Mouse (Mus musculus) thymus, postnatal 10 days (tissue): Measurements from ENCODE around the gene Gm614.
A peak's percentile ranks its signal among the peaks of the same experiment; 100 is the strongest.

Source experiments
- DNase-seq, 2 experiments: peaks; one replicate each; pipeline ENCODE4 v3.0.0; 2021; ENCODE audit warnings: low spot score in 2 of 2

Gm614 gene

GRCm38 (mm10) chrX:101260441-101261325, 3.1 kb downstream of the Gm614 start:
- peak; percentile 42 to 68 for DNase-seq

DNA sequence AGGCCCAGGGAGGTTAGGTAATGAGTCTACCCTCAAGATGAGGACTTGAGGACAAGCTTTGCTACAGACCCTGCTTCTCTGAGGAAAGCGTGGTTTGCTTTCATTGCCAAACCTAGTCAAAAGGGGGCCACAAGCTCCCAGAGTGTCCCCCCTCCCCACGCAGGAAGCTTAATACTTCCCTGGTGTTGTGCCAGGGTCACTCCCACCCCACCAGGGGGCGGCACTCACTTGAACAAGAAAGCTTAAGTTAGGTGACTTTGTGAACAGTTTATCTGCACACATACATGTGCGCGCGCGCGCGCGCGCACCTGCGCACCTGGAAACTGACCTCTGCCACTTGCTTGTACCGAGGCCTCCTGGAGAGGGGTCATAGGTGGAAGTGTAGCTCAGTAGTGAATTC, 7.2 kb downstream of the Gm614 start:
- peak; percentile 56 to 66 for DNase-seq

- no peak for DNase-seq
These were observed 9.1 kb downstream of the Gm614 start for GRCm38 (mm10) chrX:101254740-101255139.

DNA sequence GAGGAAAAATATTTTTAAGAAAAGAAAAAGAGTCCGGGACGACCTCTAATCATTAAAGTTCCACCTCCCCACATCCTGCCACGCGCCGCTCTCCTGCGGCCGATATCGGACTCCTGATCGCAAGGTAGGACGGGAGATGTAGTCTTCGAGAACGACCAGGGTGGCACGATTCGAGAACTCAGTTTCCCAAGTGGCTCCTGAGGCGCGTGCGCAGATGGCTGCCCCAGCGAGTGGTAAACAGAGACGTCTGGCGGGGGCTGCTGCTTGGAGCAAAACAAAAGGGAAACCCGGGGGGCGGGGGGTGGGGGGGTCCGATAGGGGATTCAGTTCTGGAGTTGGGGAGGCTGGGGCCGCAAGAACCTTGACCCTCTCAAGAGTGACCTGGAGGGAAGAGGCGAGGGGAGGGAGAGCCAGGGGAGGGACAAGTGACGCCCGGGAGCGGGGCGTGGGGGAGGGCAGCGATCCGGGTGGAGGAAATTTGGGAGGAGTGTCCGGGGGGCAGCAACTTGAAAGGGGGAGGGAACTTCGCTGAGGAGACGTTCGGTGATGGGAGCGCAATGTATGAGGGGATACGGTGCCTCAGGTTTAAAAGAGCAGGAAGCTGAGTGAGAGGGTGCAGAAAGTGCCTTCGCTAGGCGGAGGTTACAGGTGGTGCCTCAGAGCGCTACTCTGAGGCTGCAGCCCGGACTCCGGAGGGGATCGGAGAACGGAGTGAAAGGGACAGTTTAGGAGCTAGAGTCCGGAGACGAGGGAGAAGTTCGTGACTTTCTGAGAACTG, 9.7 kb downstream of the Gm614 start, which contains the start of gene Foxo4:
Gene Foxo4 (plus strand): TSS at position 577 of the 778 bp plus-strand sequence.
- peak; percentile 83 to 87 for DNase-seq

- no peak for DNase-seq
These were observed 18.8 kb downstream of the Gm614 start for GRCm38 (mm10) chrX:101245011-101245410.

DNA sequence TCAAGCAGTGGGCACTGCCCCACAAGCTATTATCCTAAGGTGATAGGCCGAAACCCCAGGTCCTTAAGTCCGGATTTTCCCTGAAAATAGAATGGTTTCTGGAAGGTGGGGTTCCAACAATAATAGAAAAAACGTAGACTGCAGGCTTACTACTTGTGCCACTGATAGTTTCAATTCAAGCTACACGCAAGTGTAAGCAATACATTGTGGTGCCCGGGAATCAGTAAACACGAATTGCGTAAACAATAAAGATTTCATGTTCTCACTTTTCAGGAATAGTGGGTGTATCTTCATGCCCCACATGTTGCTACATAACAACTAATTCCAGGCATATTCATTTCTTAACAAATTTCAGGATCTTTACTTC, 41.0 kb downstream of the Gm614 start:
- DNase-seq, result no peak

DNA sequence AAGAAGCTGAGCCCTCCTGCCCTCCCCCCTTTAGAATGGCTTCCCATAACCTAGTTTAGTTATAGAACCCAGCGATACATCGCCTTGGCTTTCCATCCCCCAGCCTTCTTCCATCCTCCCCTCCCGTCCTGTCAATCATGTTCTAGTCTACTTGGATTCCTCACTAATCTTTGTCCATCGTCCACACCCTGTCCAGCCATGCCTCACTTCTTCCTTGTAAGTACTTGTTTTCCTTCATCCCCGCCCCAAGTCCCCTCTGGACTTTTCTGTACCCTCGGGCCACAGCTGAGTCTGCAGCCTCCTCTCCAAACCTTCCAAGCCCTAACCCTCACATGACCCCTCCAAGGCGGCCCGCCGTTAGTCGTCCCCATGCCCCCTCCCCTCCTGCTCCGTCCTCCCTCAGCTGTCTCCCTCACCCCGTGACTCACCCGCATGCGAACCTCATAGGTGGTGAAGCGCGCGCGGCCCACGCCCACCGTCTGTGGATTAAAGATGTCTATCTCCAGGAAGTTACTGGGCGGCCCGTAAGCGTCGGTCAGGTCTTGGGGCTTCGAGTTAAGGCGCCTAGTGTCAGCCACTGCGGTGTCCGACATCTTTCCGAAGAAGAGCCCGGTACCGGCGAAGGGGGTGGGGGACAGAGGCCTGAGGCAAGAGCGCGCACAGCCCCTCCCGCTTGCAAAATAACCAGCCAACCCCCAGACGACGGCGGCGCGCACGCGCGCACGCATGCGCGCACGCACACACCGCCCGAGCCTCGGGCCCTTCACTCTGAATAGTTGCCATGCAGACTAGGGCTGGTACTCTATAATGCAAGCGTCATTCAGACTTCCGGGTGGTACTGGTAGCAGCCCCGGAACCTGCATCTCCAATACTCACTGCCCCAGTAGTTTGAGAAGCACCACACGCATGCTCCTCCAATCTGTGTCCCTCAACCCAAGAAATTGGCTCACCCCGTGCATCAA, 41.7 kb downstream of the Gm614 start, which contains the start of gene Snx12:
Gene Snx12 (minus strand): TSS at position 730 of the 962 bp plus-strand sequence.
- peak; percentile 78 to 80 for DNase-seq
